Mouse (Mus musculus): ENCODE results near the gene Psmc5.
A peak's percentile ranks its signal among the peaks of the same experiment; 100 is the strongest.

Psmc5 gene

DNA sequence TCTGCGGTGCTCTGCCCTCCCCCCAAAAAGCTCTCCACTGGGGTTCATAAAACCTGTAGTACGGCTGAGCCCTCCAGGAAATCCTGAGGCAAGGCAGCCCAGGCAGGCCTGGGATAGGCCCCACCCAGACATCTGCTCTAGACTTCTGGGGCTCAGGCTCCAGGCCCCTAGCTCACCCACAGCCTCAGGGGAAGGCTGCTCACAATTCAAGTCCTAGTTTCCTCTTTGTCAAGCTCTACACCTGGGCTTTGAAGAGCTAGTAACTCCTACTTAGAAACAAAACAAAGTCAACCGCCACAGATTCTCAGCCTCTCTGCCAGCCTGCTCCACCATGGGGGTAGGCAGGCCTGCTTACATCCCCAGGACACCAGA is 13.1 kb downstream of the Psmc5 start:
- DNase-seq (ENCODE audit: low spot score): peak; percentile 50

DNA sequence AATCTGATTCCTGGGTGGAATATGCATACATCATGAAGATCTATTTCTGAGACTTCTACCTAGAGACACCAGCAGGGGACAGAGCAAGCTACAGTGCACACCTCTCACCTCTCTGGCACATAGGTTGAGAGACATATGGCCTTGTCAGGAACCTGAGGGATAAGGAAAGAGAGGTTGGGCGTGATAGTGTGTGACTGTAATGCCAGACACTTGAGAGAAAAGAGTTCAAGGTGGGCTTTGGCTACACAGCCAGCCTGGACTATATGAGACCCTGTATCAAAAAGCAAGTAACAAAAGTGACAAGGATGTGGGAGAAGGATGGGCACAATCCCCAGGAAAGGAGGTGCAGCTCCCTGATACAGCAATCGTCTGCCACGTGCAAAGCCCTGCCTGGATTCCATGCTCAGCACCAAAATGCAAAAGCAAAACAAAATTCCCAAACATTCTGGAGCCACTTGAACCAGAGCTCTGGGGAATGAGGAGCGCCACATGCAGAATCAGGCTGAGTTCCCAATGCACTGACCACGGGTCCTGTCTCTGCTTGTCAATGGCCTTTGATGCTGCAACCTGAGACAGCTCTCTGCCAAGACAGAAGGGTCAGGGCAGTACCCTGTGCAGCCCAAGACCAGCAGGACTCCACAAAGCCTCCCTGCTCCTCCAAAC is 15.3 kb downstream of the Psmc5 start:
- DNase-seq (ENCODE audit: low spot score): no peak

DNA sequence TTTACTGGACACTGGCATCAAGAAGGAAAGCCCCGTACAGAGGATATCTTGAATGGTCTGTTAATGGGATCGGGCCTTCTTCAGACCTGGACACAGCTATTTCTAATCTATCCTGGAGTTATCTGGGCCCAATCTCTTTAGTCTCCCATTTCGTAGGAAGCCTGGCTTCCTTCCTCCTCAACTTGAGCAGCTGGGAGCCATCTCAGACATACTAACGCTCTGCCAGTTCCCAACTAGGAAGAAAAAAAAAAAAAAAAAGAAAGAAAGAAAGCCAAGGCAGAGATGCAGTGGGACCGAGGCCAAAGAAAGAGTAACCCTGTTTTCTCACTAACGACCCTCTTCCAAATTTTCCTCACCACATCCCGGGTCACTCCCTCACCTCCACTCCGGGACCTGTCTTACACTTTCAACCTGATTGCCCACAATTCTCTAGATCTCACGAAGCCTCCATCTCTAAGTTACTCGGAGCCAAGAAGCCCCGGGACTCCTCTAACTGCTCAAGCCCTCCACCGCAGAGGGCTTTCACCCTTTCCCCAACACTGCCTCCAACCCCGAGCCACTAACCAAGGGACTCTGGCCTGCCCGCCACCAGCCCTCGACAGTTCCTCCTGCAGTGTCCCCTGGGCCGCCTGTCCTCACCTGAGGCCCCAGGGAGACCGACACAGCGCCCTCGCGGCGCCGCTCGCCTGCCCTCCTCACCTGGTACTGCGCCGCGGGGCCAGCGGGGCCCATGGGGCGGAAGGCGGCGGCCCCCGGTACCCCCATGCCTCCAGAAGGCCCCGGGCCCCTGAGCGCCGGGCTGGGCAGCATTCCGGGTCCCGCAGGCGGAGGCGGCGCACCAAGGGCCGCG is 16.1 kb downstream of the Psmc5 start:
- no peak for DNase-seq (ENCODE audit: low spot score)

DNA sequence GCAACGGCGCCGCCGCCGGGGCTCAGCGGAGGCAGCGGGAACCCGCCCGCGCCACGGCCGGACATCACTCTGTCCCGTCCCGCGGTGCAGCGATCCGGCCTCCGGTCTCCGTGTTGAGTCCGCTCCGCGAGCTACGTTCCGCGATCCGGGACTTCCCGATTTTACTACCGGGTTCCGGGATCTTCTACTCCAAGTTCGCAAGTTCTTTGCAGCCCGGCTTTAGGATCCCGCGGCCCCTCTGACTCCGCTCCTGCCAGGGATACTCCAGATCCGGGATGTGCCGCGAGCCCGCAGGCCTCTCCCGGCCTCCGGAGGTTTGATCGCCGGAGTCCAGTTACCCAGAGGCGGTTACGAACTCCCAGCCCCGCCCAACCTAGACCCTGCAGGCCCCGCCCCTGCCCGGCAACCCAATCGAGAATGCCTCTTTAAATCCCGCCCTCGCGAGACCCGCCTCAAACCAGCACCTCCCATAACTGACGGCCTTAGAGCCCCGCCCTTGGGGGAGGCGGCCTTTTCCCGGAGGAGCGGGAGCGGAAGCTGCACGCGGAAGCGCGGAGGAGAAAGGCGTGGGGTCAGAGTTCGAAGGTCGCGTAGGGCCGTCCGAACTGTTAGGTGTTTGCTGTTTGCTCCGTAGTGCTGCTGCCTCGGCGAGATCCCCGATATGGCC is 16.8 kb downstream of the Psmc5 start, which contains the start of gene Smarcd2:
Gene Smarcd2 (minus strand): TSS at position 329 of the 667 bp plus-strand sequence.
- DNase-seq (ENCODE audit: low spot score): peak; percentile 96

DNA sequence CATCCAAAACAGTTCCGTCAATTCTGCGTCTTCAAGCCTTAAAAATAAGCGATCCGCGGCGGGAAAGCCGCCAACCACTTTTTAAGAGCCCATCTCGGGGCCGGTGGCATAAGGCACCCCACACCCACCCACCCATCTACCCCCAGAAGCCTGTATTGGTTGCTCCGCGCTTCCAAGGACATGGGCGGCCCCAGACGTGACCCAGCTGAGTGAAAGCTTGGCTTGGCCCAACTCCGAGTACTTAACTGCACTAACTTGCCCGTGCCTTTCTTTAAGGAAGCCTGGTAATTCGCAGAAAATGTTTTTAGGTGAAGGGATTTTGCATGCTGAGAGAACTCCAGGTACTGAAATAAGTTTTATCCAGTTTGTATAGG is 17.3 kb downstream of the Psmc5 start:
- no peak for DNase-seq (ENCODE audit: low spot score)

DNA sequence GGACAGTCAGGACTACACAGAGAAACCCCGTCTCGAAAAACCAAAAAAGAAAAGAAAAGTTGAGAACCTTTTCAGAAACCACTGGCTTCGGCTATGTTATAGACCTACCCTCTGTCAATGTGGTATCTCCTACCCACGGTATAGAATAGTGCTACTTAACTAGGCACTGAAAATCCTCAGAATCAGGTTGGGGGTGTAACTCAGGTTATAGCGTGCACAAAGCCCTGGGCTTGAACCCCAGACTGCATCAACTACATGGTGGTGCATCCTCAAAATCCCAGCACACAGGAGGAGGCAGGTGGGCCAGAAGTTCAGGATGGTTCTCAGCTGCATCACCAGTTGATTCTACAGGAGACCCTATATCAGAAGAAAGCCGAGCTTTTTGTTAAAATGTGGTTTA is 17.9 kb downstream of the Psmc5 start:
- DNase-seq (ENCODE audit: low spot score): no peak

DNA sequence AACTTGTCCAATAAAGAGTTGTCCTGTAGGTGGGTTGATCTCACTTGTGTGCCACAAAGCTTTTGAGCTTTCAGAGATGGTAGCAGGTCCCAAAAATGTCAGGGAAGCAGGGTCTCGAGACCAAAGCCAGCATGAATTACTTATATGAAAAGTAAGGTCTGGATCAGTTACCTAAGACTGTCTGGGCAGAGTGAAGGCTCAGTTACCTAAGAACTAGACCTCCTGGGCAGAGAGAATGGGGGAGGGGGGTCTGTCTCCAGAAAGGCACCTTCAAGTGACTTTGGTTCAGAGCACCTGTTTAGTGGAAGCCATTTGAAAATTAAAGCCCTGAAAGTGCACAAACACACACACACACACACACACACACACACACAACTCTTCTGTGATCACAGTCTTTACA is 18.4 kb downstream of the Psmc5 start:
- no peak for DNase-seq (ENCODE audit: low spot score)

DNA sequence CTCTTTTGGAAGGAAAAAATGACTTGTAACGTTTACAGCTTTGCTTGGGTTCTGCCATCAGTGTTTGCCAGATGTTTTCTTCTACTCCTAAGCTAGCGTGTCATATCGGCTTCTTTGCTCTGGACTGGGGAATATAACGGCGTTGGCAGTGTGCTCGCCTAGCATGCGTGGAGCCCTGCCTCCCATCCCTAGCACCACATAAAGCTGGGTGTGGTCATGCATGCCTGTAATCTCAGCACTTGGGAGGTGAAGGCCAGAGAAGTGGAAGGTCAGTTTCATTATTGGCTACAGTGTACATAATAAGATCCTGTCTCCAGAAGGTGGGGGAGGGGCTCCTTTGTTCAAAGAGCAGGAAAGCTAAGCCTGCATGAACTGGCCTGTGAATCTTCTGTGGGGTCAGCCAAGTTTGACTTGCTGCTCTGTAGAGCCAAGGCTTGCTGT is 19.0 kb downstream of the Psmc5 start:
- DNase-seq (ENCODE audit: low spot score): no peak

DNA sequence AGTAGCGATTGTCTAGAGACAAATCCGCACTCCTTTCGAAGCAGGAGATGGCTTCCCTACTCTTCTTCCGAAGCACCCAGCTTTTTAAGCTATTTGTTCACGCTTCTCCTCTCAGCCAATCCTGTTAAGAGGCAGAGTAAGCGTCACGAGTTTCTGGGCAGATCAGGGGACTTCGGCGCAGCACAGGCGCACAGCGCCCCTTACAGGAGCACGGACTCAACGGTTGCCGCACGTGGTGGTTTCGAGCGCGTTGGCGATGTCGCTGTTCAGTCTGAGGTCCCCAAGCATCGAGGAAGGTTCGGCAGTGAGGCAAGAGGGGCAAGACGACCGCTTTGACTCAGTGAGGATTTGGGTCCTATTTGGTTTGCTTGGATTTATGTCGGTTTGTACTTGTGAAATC is 20.5 kb downstream of the Psmc5 start, which contains the start of gene Tcam1:
Gene Tcam1 (plus strand): TSS at position 219 of the 400 bp plus-strand sequence.
- DNase-seq (ENCODE audit: low spot score): peak; percentile 95

DNA sequence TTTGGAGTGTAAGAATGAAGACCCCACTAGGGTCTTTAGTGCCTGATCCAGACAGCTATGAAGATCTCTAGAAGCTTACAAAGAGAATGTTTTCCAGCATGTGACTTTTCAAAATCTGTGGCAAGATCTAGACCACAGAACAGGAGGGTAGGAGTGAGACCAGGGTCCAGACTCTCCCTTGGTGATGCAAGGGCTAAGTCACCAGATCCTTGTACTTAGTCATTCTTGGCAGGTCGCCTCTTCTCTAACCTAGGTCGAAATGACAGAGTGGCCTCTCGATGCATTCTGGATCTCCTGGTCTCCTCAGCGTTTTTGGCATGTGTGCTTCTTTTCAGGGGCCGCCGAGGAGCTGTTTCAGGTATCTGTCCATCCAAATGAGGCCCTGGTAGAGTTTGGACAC is 26.5 kb downstream of the Psmc5 start:
- DNase-seq (ENCODE audit: low spot score): no peak

DNA sequence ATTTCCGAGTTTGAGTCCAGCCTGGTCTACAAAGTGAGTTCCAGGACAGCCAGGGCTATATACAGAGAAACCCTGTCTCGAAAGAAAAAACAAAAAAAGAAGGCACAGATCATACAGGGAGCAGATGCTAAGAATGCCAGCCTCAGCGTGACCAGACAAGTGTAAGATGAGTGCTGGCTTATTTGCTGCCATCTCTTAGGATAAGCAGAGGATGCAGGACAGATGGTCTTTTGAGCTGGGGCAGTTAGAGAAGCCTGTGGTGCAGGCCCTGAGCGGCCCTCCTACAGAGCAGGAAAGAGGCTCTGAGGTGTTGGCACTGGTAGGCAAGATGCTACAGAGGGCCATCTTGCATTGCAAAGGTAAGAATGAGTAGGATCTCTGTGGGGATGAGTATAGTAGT is 27.4 kb downstream of the Psmc5 start:
- no peak for DNase-seq (ENCODE audit: low spot score)

DNA sequence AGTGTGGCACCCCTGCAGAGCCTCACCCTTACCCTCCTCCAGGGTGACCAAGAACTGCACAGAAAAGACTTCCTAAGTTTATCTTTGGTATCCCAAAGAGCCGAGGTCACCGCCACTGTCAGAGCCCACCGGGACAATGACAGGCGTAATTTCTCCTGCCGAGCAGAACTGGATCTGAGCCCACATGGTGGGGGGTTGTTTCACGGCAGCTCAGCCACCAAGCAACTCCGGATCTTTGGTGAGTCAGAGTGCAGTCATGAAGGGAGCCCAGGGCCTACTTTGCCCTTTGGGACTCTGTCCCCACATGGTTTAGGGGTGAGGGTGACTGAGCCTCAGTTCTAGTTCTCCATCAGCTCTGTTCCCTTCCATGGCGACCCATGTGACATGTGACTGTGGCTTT is 28.2 kb downstream of the Psmc5 start:
- no peak for DNase-seq (ENCODE audit: low spot score)

DNA sequence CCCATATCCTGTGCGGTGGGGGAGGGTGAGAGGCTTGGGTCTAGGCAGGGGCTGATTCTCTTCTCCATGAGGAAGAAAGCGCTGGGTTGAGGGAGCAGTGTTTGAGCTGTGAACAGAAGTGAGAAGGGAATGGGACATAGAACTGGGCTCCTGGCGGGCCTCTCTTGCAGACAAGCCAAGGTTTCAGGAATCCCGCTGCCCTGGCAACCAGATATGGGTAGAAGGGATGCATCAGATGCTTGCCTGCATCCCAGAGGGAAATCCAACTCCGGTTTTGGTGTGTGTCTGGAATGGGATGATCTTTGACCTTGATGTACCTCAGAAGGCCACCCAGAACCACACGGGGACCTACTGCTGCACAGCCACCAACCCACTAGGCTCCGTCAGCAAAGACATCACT is 30.3 kb downstream of the Psmc5 start:
- DNase-seq (ENCODE audit: low spot score): no peak

DNA sequence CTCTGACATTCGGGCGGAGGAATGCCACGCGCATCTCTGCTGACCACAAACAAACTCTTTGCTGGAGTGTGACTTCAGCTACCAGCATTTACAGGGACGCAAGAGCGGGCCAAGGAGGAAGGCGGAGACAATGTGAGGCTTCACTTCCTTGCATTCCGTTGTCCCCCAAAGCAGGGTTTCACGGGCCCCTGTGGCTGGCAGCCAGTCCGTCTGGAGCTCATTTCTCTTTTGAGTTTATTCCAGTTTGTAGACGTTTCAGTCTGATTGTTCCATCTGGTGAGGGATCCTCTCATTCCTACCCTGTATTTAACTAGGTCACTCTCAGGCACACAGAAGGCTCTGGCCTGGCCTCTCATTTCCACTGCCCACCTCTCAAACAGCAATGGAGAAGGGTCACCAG is 31.0 kb downstream of the Psmc5 start:
- no peak for DNase-seq (ENCODE audit: low spot score)

DNA sequence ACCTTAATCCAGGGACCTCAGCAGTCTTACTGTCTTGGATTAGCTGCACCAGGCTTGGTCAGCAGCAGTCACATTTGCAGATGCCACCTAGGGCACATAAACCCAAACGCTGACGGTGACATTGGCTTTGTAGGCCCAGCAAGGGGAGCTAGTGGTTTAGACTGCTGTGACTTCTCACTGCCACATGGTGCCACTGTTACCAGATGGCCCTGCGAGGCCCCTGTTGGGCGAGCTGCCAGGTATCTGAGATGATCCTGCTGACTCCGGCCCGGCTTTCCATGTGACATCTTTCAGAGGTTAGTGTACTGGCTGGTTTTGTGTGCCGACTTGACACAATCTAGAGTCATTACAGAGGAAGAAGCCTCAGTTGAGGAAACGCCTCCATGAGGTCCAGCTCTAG is 33.4 kb downstream of the Psmc5 start:
- DNase-seq (ENCODE audit: low spot score): peak; percentile 13

DNA sequence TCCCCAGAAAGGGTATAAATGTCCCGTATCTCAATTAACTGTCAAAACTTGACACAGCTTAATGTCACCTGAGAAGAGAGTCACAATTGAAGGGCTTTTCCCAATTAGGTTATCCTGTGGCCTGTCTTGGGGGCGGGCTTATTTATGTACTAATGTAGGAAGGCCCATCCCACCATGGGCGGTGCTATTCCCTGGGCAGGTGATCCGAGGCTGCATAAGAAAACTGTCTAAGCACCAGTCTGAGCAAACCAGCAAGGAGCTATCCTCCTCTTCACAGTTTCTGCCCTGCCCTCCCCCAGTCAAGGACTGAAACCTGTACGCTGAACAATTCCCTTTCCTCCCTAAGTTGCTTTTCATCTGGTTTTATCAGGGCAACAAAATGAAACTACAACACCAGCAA is 34.4 kb downstream of the Psmc5 start:
- no peak for DNase-seq (ENCODE audit: low spot score)

DNA sequence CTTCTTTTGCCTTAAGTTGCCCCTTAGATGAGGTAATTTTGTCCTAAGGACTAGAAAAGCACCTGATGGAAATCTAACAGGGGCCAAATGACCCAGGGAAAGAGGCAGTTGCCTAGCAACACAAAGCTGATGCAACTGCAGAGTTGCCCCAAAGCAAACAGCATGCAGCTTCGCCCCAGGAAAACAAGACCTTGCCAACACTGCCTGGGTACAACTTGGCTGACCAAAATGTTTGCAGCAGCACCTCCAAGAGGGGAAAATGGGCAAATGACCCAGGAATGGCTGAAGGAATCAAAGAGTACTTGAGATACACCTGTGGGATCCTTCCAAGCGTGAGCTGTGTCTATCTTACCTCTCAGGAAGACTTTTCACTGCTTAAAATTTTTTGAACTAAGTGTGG is 35.9 kb downstream of the Psmc5 start:
- no peak for DNase-seq (ENCODE audit: low spot score)

DNA sequence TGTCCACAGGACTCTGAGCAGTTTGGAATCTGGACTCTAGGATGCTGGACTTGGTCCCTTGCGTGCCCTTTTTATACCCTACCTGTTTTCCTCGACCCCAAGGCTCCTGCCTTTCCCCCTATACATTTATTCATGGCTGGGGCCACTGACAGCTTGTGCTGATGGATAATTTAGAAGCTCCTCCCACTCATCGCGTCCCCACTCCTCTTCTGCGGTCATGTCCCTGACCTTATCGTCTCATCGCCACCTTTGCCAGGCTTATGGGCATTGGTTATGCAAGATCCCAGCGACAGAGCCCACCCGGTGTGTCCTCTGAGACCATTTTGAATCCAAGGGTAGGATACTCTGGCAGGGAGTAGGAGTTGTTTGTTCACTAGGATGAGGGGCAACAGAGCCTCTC is 45.8 kb downstream of the Psmc5 start, which contains the start of gene Gh:
Gene Gh (minus strand): TSS at position 101 of the 400 bp plus-strand sequence.
- no peak for DNase-seq (ENCODE audit: low spot score)

DNA sequence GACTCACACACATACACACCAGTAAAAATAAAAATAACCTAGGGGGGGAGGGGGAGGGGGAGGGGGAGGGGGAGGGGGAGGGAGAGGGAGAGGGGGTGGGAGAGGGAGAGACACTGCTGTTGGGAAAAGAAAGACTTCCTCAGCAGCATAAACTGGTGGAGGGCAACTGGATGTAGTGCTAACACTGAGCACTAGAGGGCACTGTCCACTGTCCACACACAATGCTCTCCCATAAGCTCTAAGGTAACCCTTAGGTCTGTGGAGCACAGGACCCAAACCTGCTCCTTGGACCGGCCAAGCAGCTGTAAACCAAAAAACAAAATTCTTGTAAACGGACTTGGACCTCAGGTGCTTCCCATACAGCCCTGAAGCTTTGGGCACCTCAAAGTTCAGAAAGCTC is 46.7 kb downstream of the Psmc5 start:
- DNase-seq (ENCODE audit: low spot score): peak; percentile 49

DNA sequence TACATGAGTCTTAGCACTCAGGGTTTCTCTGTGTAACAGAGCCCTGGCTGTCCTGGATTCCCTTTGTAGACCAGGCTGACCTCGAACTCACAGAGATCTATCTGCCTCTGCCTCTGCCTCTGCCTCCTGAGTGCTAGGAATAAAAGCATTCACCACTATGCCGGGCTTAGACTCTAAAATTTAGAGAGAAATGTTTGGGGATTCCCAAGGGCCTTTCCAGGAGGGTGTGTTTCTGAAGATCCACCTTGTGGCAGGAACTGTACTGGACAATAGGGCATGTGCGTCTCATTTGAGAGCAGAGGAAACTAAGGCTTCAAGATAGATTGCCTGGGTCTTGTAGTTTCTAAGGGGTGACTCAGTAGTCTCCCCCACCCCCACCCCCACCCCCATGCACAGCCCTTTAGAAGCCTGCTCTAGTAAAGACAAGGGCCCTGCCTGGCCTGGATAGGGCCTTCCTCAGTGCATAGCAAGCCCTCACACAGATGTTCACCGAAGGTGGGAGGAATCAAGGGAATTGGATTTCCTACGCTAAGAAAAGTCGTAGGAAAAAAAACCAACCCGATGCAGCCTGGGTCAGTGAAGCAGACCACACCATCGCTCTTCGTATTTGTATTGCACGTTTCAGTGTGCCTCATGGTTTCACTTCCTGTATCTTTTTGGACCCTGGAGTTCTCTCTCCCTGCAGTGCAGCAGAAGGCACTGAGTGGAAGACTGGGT is 49.6 kb downstream of the Psmc5 start:
- DNase-seq (ENCODE audit: low spot score): no peak

DNA sequence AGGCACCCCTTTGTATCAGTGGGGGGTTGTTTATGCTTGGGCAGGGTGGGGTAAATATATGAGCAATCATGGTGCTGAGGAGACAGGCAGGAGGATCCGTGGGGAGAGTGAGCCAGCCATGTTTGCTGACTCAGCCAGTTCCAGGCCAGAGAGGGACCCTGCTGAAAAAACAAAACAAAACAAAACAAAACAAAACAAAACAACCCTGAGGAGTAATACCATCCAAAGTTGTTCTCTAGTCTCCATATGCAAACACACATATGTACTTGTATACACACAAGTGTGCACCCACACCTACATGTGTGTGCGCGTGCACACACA is 50.1 kb downstream of the Psmc5 start:
- no peak for DNase-seq (ENCODE audit: low spot score)

DNA sequence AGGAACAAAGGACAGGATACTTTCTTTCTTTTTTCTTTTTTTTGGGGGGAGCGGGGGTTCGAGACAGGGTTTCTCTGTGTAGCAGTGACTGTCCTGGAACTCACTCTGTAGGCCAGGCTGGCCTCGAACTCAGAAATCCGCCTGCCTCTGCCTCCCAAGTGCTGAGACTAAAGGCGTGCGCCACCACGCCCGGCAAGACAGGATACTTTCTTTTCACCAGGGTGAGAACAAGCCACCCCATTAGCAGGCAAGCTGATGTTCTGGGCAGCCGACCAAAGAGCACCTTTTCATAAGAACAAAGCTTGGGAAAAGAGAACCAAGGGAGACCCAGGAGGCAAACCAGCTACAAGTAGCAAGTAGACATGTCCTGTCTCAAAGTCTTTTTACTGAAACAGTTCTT is 50.8 kb downstream of the Psmc5 start:
- DNase-seq (ENCODE audit: low spot score): no peak

Data from T-cell, adult 2 months (primary cell).